Mouse (Mus musculus) midbrain, embryonic 15.5 days (tissue): Measurements from ENCODE around the gene Clcnka. TPM values are rescaled to one million over a fixed set of nuclear protein-coding genes. Genes with fewer than 3 reads are reported as not detected.
A peak's percentile ranks its signal among the peaks of the same experiment; 100 is the strongest.

ENCODE experiments used
- ATAC-seq: fragments of 200-750 bp; cut with Nextera tagmentation; replicated peaks from 2 replicates; pipeline ENCODE4 v1.8.0; 2017; ENCODE audit warnings: moderate TSS enrichment
- H3K27ac ChIP-seq: fragments of 300-500 bp; sonication (generic); 2 replicates; pipeline ENCODE4 v1.5.1; 2015; ENCODE audit warnings: mild to moderate bottlenecking, inconsistent platforms
- H3K27me3 ChIP-seq: fragments of 300-500 bp; sonication (generic); replicated peaks from 2 replicates; pipeline ENCODE4 v1.6.1; 2015; ENCODE audit warnings: inconsistent platforms
- H3K36me3 ChIP-seq: fragments of 300-500 bp; sonication (generic); replicated peaks from 2 replicates; pipeline ENCODE4 v1.6.1; 2015; ENCODE audit warnings: inconsistent platforms
- H3K4me1 ChIP-seq: fragments of 300-500 bp; sonication (generic); 2 replicates; pipeline ENCODE4 v1.6.1; 2015; ENCODE audit warnings: inconsistent platforms
- H3K4me2 ChIP-seq: fragments of 300-500 bp; sonication (generic); 2 replicates; pipeline ENCODE4 v1.6.1; 2015; ENCODE audit warnings: inconsistent platforms, mild to moderate bottlenecking, moderate library complexity
- H3K4me3 ChIP-seq: fragments of 300-500 bp; sonication (generic); 2 replicates; pipeline ENCODE4 v1.5.1; 2015; ENCODE audit warnings: mild to moderate bottlenecking, inconsistent platforms
- H3K9ac ChIP-seq: fragments of 300-500 bp; sonication (generic); 2 replicates; pipeline ENCODE4 v1.6.1; 2015; ENCODE audit warnings: mild to moderate bottlenecking, inconsistent platforms
- H3K9me3 ChIP-seq: fragments of 300-500 bp; sonication (generic); 2 replicates; pipeline ENCODE4 v1.6.1; 2016; ENCODE audit warnings: inconsistent platforms
- WGBS: fragments of 180-500 bp; shearing (Covaris S2); methylation state at CpG from one replicate; pipeline ENCODE4 v1.1.7; 2015; ENCODE audit warnings: mixed read lengths; 5-methylcytosine and 5-hydroxymethylcytosine counted together
- polyA plus RNA-seq: library from polyadenylated mRNA; unstranded; fragments of >200 nt; fragmentation: Nextera tagmentation; extraction: Ambion mirVana; gene quantifications from 2 replicates; pipeline ENCODE4 v1.2.1, GENCODE M21; 2015

The Clcnka gene
- polyA plus RNA-seq, 1 experiment from 2014 or later = not detected

DNA sequence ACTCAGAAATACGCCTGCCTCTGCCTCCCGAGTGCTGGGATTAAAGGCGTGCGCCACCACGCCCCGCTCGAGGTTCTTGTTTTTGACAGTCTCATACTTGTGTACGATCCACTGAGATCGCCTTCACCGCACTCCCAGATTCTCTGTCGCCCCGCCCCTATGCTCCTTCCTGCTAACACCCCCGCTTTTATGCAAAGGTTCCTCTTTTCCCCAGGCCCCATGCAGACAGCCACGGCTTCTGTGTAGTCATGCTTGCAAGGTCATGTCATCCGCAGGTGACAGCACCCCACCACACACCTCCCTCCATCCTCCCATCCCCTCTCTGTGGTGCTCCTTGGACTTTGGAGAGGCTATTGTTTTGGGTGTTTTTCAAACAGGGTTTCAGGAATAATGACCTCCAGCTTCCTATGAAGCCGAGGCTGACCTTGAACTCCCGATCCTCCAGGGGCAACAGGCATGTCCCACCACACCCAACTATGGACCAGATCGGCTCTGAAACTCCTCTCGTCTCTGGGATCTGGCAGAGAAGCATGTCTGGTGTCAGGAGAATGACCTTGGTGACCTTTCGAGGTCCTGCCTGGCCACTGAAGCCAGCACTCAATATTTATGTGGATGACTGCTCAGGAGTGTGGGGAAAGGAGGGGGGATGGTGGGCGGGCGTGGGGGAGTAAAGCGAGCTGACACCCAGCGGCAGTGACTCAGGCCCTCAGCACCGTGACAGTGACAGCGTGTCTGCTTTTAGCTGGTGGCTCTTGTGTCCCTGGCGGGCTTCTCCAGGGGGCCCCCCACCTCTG lies 21.1 kb upstream of the Clcnka start:
- H3K36me3 ChIP-seq = no peaks in the 10 kb centered on the region
- 68% methylated on average over 27 of the region's 27 CpGs for WGBS
- H3K4me3 ChIP-seq = no peak overlapping the region
- H3K4me1 ChIP-seq = no peaks in the 10 kb centered on the region
- H3K9me3 ChIP-seq = no peaks in the 10 kb centered on the region
- no peak for ATAC-seq
- H3K9ac ChIP-seq = no peak overlapping the region
- no peaks in the 10 kb centered on the region for H3K27me3 ChIP-seq
- no peak overlapping the region for H3K27ac ChIP-seq
- no peak overlapping the region for H3K4me2 ChIP-seq

GRCm38 (mm10) chr4:141415924-141416323 lies 17.4 kb upstream of the Clcnka start, which contains the start of gene Clcnkb:
Gene Clcnkb, minus strand, starts transcription at chr4:141416014.
- Histone ChIP-seq H3K27me3 (no peaks in the 10 kb centered on the region), H3K9ac (no peak within 1 kb of the TSS), H3K4me3 (no peak within 1 kb of the TSS), H3K36me3 (no peaks in the 10 kb centered on the region), H3K4me1 (no peaks in the 10 kb centered on the region), H3K27ac (no peak within 1 kb of the TSS), H3K4me2 (no peak within 1 kb of the TSS), H3K9me3 (no peaks in the 10 kb centered on the region)
- no peak for ATAC-seq
- WGBS = 76% methylated on average over 7 of the region's 7 CpGs

DNA sequence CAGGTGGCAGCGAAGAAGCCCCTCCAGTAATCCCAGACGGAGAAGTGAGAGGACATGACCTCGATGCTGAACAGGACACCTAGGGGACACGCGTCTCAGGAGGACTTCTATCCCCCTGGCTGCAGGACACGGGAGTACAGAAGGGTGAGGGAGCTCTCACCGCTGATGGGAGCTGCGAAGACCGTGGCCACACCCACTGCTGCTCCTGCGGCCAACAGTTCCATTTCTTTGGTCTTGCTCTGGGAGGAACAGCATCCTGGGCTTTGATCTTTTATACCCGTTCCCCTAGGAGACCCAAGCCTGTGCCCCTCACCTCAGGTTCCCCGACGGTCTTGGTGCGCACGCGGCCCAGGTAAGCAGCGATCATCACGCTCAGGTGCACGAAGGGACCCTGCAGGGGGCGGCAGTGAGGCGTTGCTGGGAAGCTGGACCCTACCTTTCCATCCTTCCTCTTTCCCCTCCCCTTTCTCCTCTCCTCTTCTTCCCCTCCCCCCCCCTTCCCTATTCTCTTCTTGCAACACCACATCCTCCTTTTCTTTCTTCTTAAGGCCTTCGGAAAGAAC lies 13.0 kb upstream of the Clcnka start:
- Histone ChIP-seq H3K4me1 (no peaks in the 10 kb centered on the region), H3K9me3 (no peaks in the 10 kb centered on the region), H3K4me3 (no peak overlapping the region), H3K4me2 (no peak overlapping the region), H3K36me3 (no peaks in the 10 kb centered on the region), H3K27me3 (no peaks in the 10 kb centered on the region), H3K27ac (no peak overlapping the region), H3K9ac (no peak overlapping the region)
- WGBS = 19% methylated on average over 22 of the region's 22 CpGs
- ATAC-seq = no peak

DNA sequence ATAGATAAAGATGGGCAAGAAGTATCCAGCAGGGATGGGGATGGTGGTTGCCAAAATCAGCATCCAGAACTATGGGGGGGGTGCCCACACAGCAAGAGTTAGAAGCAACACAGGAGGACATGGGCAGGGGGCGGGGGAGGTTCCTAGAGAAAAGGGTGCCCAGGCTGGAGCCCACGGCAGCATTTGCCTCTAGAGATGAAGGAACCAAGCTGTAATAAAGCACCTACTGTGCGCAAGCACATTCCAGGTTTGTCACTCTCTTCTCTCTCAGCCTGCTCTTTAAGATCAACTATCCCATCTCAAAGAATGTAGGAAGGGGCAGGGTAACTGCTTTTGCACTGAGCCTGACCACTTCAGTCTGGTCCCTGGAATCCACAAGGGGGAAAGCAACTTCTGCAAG lies 10.1 kb upstream of the Clcnka start:
- Histone ChIP-seq H3K4me1 (0 out of 2 replicates have a peak, but pooled peaks cover 2% of the 10 kb centered on the region), H3K36me3 (no peaks in the 10 kb centered on the region), H3K4me2 (no peak overlapping the region), H3K4me3 (no peak overlapping the region), H3K27me3 (no peaks in the 10 kb centered on the region), H3K9me3 (no peaks in the 10 kb centered on the region), H3K9ac (no peak overlapping the region), H3K27ac (no peak overlapping the region)
- WGBS = 90% methylated on average over 3 of the region's 3 CpGs
- ATAC-seq = no peak

DNA sequence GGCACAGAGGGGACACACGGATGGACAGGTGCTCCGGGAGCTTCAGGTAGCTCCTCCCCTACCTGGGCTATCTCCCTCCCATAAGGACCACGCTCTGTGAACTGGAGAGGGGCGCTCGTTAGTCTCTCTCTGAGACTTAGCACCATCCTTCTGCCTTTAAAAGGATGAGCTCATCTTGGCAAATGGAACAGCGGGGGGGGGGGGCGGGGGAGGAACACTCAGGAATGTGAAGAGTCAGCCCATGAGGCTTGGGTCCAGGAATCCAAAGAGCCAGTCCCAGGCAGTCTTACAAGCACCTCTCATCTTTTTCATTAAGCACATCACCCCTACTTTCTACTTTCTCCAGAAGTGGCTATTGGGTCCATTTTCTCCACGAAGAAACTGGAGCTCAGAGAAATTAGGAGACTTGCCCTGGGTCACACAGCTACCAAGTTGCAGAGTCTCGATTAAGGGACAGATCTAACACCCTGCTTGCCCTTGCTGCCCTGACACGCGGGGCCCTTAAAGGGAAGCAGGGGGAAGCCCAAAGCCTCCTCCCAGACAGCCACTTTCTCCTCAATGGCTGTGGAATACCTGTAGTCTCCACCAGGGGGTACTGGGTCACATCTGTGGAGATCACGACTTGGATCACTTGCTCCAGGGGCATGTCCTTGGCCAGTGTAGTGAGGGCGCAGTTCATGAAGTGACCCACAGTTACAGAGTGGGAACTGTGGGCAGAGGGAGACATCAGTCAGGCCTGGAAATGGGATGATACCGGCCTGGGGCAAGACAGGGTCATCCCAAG lies 8.2 kb upstream of the Clcnka start:
- no peak for ATAC-seq
- Histone ChIP-seq H3K4me2 (no peak overlapping the region), H3K27me3 (no peaks in the 10 kb centered on the region), H3K4me1 (0 out of 2 replicates have a peak, but pooled peaks cover 2% of the 10 kb centered on the region), H3K36me3 (no peaks in the 10 kb centered on the region), H3K27ac (no peak overlapping the region), H3K9ac (no peak overlapping the region), H3K9me3 (no peaks in the 10 kb centered on the region), H3K4me3 (no peak overlapping the region)
- 44% methylated on average over 14 of the region's 14 CpGs for WGBS

- 79% methylated on average over 3 of the region's 3 CpGs for WGBS
- Histone ChIP-seq H3K27me3 (no peaks in the 10 kb centered on the region), H3K36me3 (no peaks in the 10 kb centered on the region), H3K27ac (no peak overlapping the region), H3K9me3 (no peaks in the 10 kb centered on the region), H3K4me3 (no peak overlapping the region), H3K9ac (no peak overlapping the region), H3K4me1 (0 out of 2 replicates have a peak, but pooled peaks cover 2% of the 10 kb centered on the region), H3K4me2 (no peak overlapping the region)
- ATAC-seq = peak; percentile 10; the same call in 1 of the 2 replicates
Measured at GRCm38 (mm10) chr4:141405314-141405622, 6.7 kb upstream of the Clcnka start.

GRCm38 (mm10) chr4:141404518-141405313 lies 6.2 kb upstream of the Clcnka start:
- H3K4me1 ChIP-seq = 0 out of 2 replicates have a peak, but pooled peaks cover 2% of the 10 kb centered on the region
- ATAC-seq = peak; percentile 87
- H3K4me2 ChIP-seq = peak overlapping the region; percentile 37
- no peak overlapping the region for H3K27ac ChIP-seq
- no peaks in the 10 kb centered on the region for H3K36me3 ChIP-seq
- H3K9ac ChIP-seq = peak overlapping the region; percentile 21; the same call in 1 of the 2 replicates
- no peak overlapping the region for H3K4me3 ChIP-seq
- 14% methylated on average over 15 of the region's 15 CpGs for WGBS
- H3K27me3 ChIP-seq = no peaks in the 10 kb centered on the region
- H3K9me3 ChIP-seq = no peaks in the 10 kb centered on the region

DNA sequence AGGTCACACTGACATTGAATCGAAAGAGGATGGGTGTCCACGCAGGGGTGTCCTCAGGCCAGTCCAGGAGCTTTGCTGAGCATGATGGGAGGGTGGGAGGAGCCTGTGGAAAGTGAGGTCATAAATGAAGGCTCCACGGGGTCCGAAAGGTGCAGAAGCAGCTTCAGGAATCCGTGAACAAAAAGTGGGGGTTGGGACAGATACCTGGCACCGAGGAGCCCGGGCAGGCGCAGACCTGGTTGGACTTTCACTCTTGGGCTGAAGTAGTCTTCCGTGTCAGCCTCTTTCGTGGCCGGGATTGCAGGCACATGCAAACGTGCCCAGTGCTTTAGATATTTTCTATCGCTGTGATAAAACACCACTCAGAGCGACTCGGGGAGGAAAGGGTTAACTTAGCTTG lies 1.6 kb upstream of the Clcnka start:
- WGBS = 85% methylated on average over 15 of the region's 15 CpGs

DNA sequence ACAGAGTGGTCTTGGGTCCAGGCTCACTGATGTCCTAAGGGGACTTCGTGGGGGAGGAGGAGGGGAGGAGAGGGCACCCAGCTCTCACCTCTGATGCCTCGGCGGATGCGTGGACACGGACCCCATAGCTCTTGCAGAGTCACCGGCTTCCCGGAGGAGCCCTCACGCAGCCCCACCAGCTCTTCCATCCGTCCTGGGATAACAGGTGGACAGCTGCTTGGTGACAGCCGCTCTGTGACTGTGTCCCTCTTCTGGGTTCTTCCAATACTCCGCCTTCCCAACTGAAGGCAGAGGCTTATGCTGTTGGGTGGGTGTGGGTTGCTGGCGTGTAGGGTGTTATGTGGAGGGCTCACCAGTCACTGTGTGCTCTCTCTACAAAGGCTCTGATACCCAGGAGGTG lies 663 bp downstream of the Clcnka start:
- Histone ChIP-seq H3K4me1 (no peaks in the 10 kb centered on the region), H3K4me2 (no peak overlapping the region), H3K9me3 (no peaks in the 10 kb centered on the region), H3K36me3 (no peaks in the 10 kb centered on the region), H3K27me3 (no peaks in the 10 kb centered on the region), H3K4me3 (no peak overlapping the region), H3K9ac (no peak overlapping the region), H3K27ac (no peak overlapping the region)
- 75% methylated on average over 12 of the region's 12 CpGs for WGBS
- no peak for ATAC-seq

More for the DNA sequence above, 1.6 kb upstream of the Clcnka start:
- no peak overlapping the region for H3K4me3 ChIP-seq
- H3K27ac ChIP-seq = no peak overlapping the region
- no peak overlapping the region for H3K9ac ChIP-seq
- H3K9me3 ChIP-seq = no peaks in the 10 kb centered on the region
- 0 out of 2 replicates have a peak, but pooled peaks cover 2% of the 10 kb centered on the region for H3K4me1 ChIP-seq
- H3K36me3 ChIP-seq = no peaks in the 10 kb centered on the region
- H3K4me2 ChIP-seq = no peak overlapping the region
- H3K27me3 ChIP-seq = no peaks in the 10 kb centered on the region
- ATAC-seq = no peak

DNA sequence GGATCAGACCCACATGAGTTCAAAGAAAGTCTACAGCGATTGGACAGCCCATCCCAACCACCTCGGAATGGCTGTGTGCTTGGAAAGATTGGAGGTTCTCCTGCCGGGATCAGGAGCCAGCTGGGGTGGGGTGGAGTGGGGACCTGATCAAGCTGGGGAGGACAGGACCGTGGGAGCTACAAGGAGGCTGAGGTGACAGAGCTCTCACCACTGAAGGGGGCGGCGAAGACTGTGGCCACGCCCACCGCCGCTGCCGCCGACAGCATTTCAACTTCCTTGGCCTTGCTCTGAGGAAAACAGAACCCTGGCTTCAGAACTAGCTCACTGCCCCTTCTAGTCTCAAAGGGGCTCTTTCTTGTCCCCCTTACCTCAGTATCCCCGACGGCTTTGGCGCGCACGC lies 3.8 kb downstream of the Clcnka start:
- H3K4me2 ChIP-seq = no peak overlapping the region
- WGBS = 23% methylated on average over 16 of the region's 16 CpGs
- ATAC-seq = no peak

DNA sequence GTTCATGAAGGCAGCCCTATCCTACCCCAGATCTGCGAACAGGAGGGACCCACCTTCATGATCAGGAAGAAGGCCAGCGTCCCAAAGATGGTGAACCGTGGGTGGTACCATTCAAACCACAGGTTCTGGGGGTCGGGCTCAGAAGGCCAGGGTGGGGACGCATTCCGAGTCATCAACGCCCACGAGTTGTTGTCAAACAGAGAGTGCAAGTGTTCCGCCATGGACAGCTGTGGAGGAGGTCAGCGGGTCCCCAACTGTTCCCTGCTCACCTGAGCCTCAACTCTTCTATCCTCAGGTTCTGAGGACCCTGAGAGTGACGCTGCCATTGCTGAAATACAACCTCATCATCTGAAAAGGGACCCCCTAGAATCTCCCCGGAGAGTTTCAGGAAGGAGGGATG lies 7.2 kb downstream of the Clcnka start:
- Histone ChIP-seq H3K9me3 (no peaks in the 10 kb centered on the region), H3K4me3 (no peak overlapping the region), H3K4me2 (no peak overlapping the region), H3K27ac (no peak overlapping the region), H3K9ac (no peak overlapping the region), H3K36me3 (no peaks in the 10 kb centered on the region), H3K4me1 (no peaks in the 10 kb centered on the region), H3K27me3 (no peaks in the 10 kb centered on the region)
- WGBS = 78% methylated on average over 12 of the region's 12 CpGs
- no peak for ATAC-seq

More for the DNA sequence above, 3.8 kb downstream of the Clcnka start:
- no peak overlapping the region for H3K4me3 ChIP-seq
- H3K36me3 ChIP-seq = no peaks in the 10 kb centered on the region
- H3K9me3 ChIP-seq = no peaks in the 10 kb centered on the region
- H3K27me3 ChIP-seq = no peaks in the 10 kb centered on the region
- H3K9ac ChIP-seq = no peak overlapping the region
- no peak overlapping the region for H3K27ac ChIP-seq
- H3K4me1 ChIP-seq = no peaks in the 10 kb centered on the region
